Mouse (Mus musculus) forebrain, embryonic 15.5 days (tissue): ENCODE data around the gene Iapp. TPM values are rescaled to one million over a fixed set of nuclear protein-coding genes. Genes with fewer than 3 reads are reported as not detected.
A peak's percentile ranks its signal among the peaks of the same experiment; 100 is the strongest.
"Not testable (repeated sequence)": the region's sequence is repeated elsewhere in the genome, so short reads cannot be mapped to it uniquely, and the experiment has no call there.

ENCODE experiments used
- ATAC-seq: fragments of 200-750 bp; cut with Nextera tagmentation; replicated peaks from 2 replicates; pipeline ENCODE4 v1.8.0; 2017; ENCODE audit warnings: mild to moderate bottlenecking, moderate TSS enrichment, moderate library complexity
- H3K27ac ChIP-seq: fragments of 300-500 bp; sonication (generic); replicated peaks from 2 replicates; pipeline ENCODE4 v1.5.1; 2015; ENCODE audit warnings: mild to moderate bottlenecking, inconsistent platforms
- H3K27me3 ChIP-seq: fragments of 300-500 bp; sonication (generic); 2 replicates; pipeline ENCODE4 v1.6.1; 2015; ENCODE audit warnings: inconsistent platforms
- H3K36me3 ChIP-seq: fragments of 300-500 bp; sonication (generic); 2 replicates; pipeline ENCODE4 v1.6.1; 2015; ENCODE audit warnings: mild to moderate bottlenecking, inconsistent platforms
- H3K4me1 ChIP-seq: fragments of 300-500 bp; sonication (generic); 2 replicates; pipeline ENCODE4 v1.6.1; 2015; ENCODE audit warnings: inconsistent platforms
- H3K4me2 ChIP-seq: fragments of 300-500 bp; sonication (generic); replicated peaks from 2 replicates; pipeline ENCODE4 v1.6.1; 2015; ENCODE audit warnings: mild to moderate bottlenecking, inconsistent platforms
- H3K4me3 ChIP-seq: fragments of 300-500 bp; sonication (generic); 2 replicates; pipeline ENCODE4 v1.5.1; 2015; ENCODE audit warnings: mild to moderate bottlenecking, inconsistent platforms
- H3K9ac ChIP-seq: fragments of 300-500 bp; sonication (generic); replicated peaks from 2 replicates; pipeline ENCODE4 v1.6.1; 2015; ENCODE audit warnings: mild to moderate bottlenecking, inconsistent platforms
- H3K9me3 ChIP-seq: fragments of 300-500 bp; sonication (generic); 2 replicates; pipeline ENCODE4 v1.6.1; 2016; ENCODE audit warnings: inconsistent platforms
- WGBS: fragments of 180-500 bp; shearing (Covaris S2); methylation state at CpG from one replicate; pipeline ENCODE4 v1.1.7; 2015; ENCODE audit warnings: mixed read lengths; 5-methylcytosine and 5-hydroxymethylcytosine counted together
- polyA plus RNA-seq: library from polyadenylated mRNA; unstranded; fragments of >200 nt; fragmentation: Nextera tagmentation; extraction: Ambion mirVana; gene quantifications from 2 replicates; pipeline ENCODE4 v1.2.1, GENCODE M21; 2015

Gene Iapp
- polyA plus RNA-seq, 1 experiment from 2014 or later: 0.42 TPM

GRCm38 (mm10) chr6:142343561-142343960, 45.3 kb downstream of the Iapp start:
- H3K27ac ChIP-seq: no peak overlapping the region
- H3K9ac ChIP-seq: no peak overlapping the region
- H3K9me3 ChIP-seq: no peaks in the 10 kb centered on the region
- ATAC-seq: no peak
- H3K27me3 ChIP-seq: no peaks in the 10 kb centered on the region
- no peak overlapping the region for H3K4me3 ChIP-seq
- peaks cover 12% of the 10 kb centered on the region for H3K4me1 ChIP-seq
- no peak overlapping the region for H3K4me2 ChIP-seq
- peaks cover 3% of the 10 kb centered on the region; the same call in 1 of the 2 replicates for H3K36me3 ChIP-seq
- 77% methylated on average over 2 of the region's 2 CpGs for WGBS

- peaks cover 12% of the 10 kb centered on the region for H3K4me1 ChIP-seq
- H3K4me2 ChIP-seq: peak within 1 kb of the TSS; percentile 47
- peak within 1 kb of the TSS; percentile 95 for H3K4me3 ChIP-seq
- H3K9ac ChIP-seq: peak within 1 kb of the TSS; percentile 67
- ATAC-seq: peak; percentile 97
- H3K27me3 ChIP-seq: no peaks in the 10 kb centered on the region
- WGBS: under 1% methylated on average over 48 of the region's 48 CpGs
- peaks cover 21% of the 10 kb centered on the region for H3K36me3 ChIP-seq
- H3K9me3 ChIP-seq: no peaks in the 10 kb centered on the region
- H3K27ac ChIP-seq: peak within 1 kb of the TSS; percentile 92
Observed at GRCm38 (mm10) chr6:142345440-142346038, 47.3 kb downstream of the Iapp start, which contains the start of gene Pyroxd1. TSS of gene Pyroxd1 (plus strand) at chr6:142345654.

GRCm38 (mm10) chr6:142346181-142347110, 48.2 kb downstream of the Iapp start:
- Histone ChIP-seq H3K27ac (peak overlapping the region; percentile 92; the same call in 1 of the 2 replicates), H3K27me3 (no peaks in the 10 kb centered on the region), H3K9me3 (no peaks in the 10 kb centered on the region), H3K4me2 (peak overlapping the region; percentile 47), H3K4me3 (peak overlapping the region; percentile 95), H3K9ac (peak overlapping the region; percentile 67), H3K36me3 (peaks cover 29% of the 10 kb centered on the region), H3K4me1 (peaks cover 12% of the 10 kb centered on the region)
- no peak for ATAC-seq
- WGBS: 61% methylated on average over 12 of the region's 12 CpGs

GRCm38 (mm10) chr6:142347431-142348385, 49.5 kb downstream of the Iapp start:
- peaks cover 12% of the 10 kb centered on the region for H3K4me1 ChIP-seq
- ATAC-seq: no peak

GRCm38 (mm10) chr6:142352099-142352498, 53.9 kb downstream of the Iapp start:
- not testable (repeated sequence) for H3K9me3 ChIP-seq, H3K4me3 ChIP-seq, H3K27ac ChIP-seq, H3K4me1 ChIP-seq, H3K27me3 ChIP-seq, H3K4me2 ChIP-seq, H3K9ac ChIP-seq, ATAC-seq
- peaks cover 71% of the 10 kb centered on the region for H3K36me3 ChIP-seq
- WGBS: 92% methylated on average over 3 of the region's 3 CpGs

More at GRCm38 (mm10) chr6:142347431-142348385, 49.5 kb downstream of the Iapp start:
- Histone ChIP-seq H3K4me2 (no peak overlapping the region), H3K36me3 (peaks cover 40% of the 10 kb centered on the region), H3K27ac (no peak overlapping the region), H3K27me3 (no peaks in the 10 kb centered on the region), H3K9me3 (no peaks in the 10 kb centered on the region), H3K4me3 (no peak overlapping the region), H3K9ac (no peak overlapping the region)
- WGBS: 69% methylated on average over 11 of the region's 11 CpGs

Other genes starting within 250 kb of the Iapp start
- not detected in 2 replicates for gene Slco1a6, start 89.9 kb upstream of the Iapp start, polyA plus RNA-seq
- gene Slco1a5, start 24.6 kb downstream of the Iapp start, polyA plus RNA-seq: 0.17 and 0.24 TPM in 2 replicates
- 21.5 and 25.2 TPM in 2 replicates for gene Pyroxd1, start 47.2 kb downstream of the Iapp start, polyA plus RNA-seq
- gene Recql, start 88.7 kb downstream of the Iapp start, polyA plus RNA-seq: 29.1 and 31.2 TPM in 2 replicates
- 80.6 and 85.5 TPM in 2 replicates for gene Golt1b, start 88.8 kb downstream of the Iapp start, polyA plus RNA-seq
- 1.3 and 3.4 TPM in 2 replicates for gene Spx, start 115.0 kb downstream of the Iapp start, polyA plus RNA-seq
- not detected in 2 replicates for gene Gys2, start 174.7 kb downstream of the Iapp start, polyA plus RNA-seq
- 488 and 489 TPM in 2 replicates for gene Ldhb, start 209.5 kb downstream of the Iapp start, polyA plus RNA-seq